Mouse (Mus musculus) spleen, adult 12 weeks (tissue): ENCODE results near the gene Tfdp2.

ENCODE experiments used
- DNase-seq: peaks from one replicate; pipeline ENCODE4 v3.0.0; 2022; ENCODE audit warnings: low spot score

Tfdp2 gene

GRCm38 (mm10) chr9:96369654-96370384 is 173.7 kb downstream of the Tfdp2 start:
- no peak for DNase-seq

- DNase-seq: no peak
These were observed 175.0 kb downstream of the Tfdp2 start for GRCm38 (mm10) chr9:96371075-96371474.
